Mouse (Mus musculus) stomach, postnatal 0 days (tissue): ENCODE results near the gene Ift140.

Source experiments
- CTCF ChIP-seq: IDR thresholded peaks from 2 replicates; pipeline ENCODE4 v1.5.1; 2016; ENCODE audit warnings: antibody characterized with exemption, low read depth, mild to moderate bottlenecking, moderate library complexity
- EP300 ChIP-seq: optimal IDR thresholded peaks from 2 replicates; pipeline ENCODE3; 2016; ENCODE audit warnings: antibody characterized with exemption

- no peak for TF ChIP-seq EP300
- no peak for TF ChIP-seq CTCF
These were observed 94.7 kb downstream of the Ift140 start for GRCm38 (mm10) chr17:25110590-25110989.
